9 mouse cellular contexts compared by ENCODE assay signal in the genomic region with DNA sequence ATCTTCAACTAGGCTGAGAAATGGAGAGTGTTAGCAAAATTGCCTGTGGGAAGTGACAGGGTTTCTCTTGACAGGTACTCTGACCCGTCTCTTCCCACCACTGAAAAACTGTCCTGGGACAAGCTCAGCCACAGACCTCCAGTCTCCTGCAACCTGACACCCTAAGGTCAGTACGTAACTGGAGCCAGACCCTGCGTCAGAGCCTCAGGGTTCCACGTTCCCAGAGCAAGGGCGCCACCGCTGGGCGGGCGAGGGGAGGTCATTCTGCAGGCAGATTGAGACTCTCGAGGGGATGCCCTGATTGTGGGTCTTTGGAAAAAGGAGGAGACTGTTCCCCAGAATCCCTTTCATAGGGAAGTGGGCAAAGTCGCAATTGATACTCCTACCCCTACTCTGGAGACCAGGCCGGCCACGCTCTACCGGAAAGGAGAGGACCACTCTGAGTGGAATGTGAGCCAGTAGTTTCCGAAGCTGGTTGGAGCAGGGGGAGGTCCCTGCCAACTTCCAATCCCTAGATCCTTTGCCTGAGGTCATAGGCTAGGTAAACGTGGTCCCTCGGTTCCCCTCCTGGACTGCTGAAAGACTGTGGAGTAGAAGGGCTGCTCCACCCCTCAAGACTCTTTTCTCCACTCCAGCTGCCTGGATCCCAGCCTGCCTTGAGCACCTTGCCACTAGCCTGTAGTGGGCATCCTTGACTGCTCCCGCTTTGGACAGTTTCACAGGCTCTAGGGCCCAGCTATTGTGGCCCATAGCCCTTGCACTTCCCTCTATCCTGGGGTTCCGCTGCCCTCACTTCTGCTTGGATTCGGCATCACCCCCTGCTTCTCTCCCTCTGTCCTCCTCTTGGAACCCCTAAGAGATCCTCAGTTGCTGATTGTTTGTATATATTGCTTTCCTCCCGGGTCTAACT.
A peak's percentile ranks its signal among the peaks of the same experiment; 100 is the strongest.
DNase-seq lines count a peak whose midpoint lies in the region; ATAC-seq lines count a peak whose summit lies in the region.
"Had no signal": no experiment of that assay in that cellular context is flagged by ENCODE, and none has a peak within 500 bp of the region (broad histone marks: within the 10 kb centered on the region; RNA-seq: fewer than 3 reads in every experiment).

No protein-coding gene starts in this region.

- no peaks in the 10 kb centered on the region for H3K36me3 ChIP-seq in embryonic facial prominence, embryonic 12.5 days
- no peaks in the 10 kb centered on the region for H3K36me3 ChIP-seq in heart, embryonic 16.5 days (ENCODE audit: control insufficient read depth, insufficient read depth)
- no peaks in the 10 kb centered on the region for H3K36me3 ChIP-seq in limb, embryonic 11.5 days (ENCODE audit: control insufficient read depth, insufficient read depth, low read length)
- H3K36me3 ChIP-seq in neural tube, embryonic 12.5 days, result no peaks in the 10 kb centered on the region
- H3K36me3 ChIP-seq: liver, embryonic 15.5 days had no signal

- H3K27ac ChIP-seq in embryonic facial prominence, embryonic 12.5 days, result no peak overlapping the region
- H3K27ac ChIP-seq in heart, embryonic 16.5 days (ENCODE audit: low read length), result no peak overlapping the region
- H3K27ac ChIP-seq in limb, embryonic 11.5 days (replicated peaks; ENCODE audit: low read depth, low read length), result no peak overlapping the region
- H3K27ac ChIP-seq in neural tube, embryonic 12.5 days, result no peak overlapping the region
- H3K27ac ChIP-seq: liver, embryonic 15.5 days had no signal

- no peaks in the 10 kb centered on the region for H3K27me3 ChIP-seq in embryonic facial prominence, embryonic 12.5 days
- peaks cover 3% of the 10 kb centered on the region; the same call in 1 of the 2 replicates for H3K27me3 ChIP-seq in heart, embryonic 16.5 days (ENCODE audit: control insufficient read depth, insufficient read depth, low read length)
- no peaks in the 10 kb centered on the region for H3K27me3 ChIP-seq in limb, embryonic 11.5 days (ENCODE audit: control insufficient read depth, insufficient read depth, low read length)
- peaks cover 6% of the 10 kb centered on the region for H3K27me3 ChIP-seq in neural tube, embryonic 12.5 days (replicated peaks)

- ATAC-seq in frontal cortex, adult (ENCODE audit: low TSS enrichment), result peak; percentile 70
- ATAC-seq in embryonic facial prominence, embryonic 12.5 days (ENCODE audit: insufficient number of reproducible peaks, insufficient read depth, low FRiP score, low TSS enrichment), result peak; percentile 88; the same call in 1 of the 2 replicates
- peak; percentile 83 for ATAC-seq in heart, embryonic 16.5 days (replicated peaks; ENCODE audit: extremely low read depth, insufficient read depth, low FRiP score)
- peak; percentile 94 for ATAC-seq in limb, embryonic 11.5 days (ENCODE audit: insufficient number of reproducible peaks, low FRiP score, low TSS enrichment, low read depth)
- ATAC-seq in neural tube, embryonic 12.5 days (ENCODE audit: low FRiP score, low read depth), result peak; percentile 61; the same call in 1 of the 2 replicates
- ATAC-seq in erythroid progenitor cell, adult 5-6 weeks (replicated peaks; ENCODE audit: low FRiP score, poor library complexity, severe bottlenecking), result no peak

- peaks cover 8% of the 10 kb centered on the region; the same call in 1 of the 2 replicates for H3K4me1 ChIP-seq in embryonic facial prominence, embryonic 12.5 days
- H3K4me1 ChIP-seq in heart, embryonic 16.5 days (ENCODE audit: control insufficient read depth, insufficient read depth, low read length), result no peaks in the 10 kb centered on the region
- H3K4me1 ChIP-seq in limb, embryonic 11.5 days (ENCODE audit: control insufficient read depth, insufficient read depth, low read length), result no peaks in the 10 kb centered on the region
- no peaks in the 10 kb centered on the region for H3K4me1 ChIP-seq in neural tube, embryonic 12.5 days
- H3K4me1 ChIP-seq: liver, embryonic 15.5 days had no signal

- no peak overlapping the region for H3K9ac ChIP-seq in embryonic facial prominence, embryonic 12.5 days
- H3K9ac ChIP-seq in heart, embryonic 16.5 days (ENCODE audit: low read length), result peak overlapping the region; percentile 3; the same call in 1 of the 2 replicates
- H3K9ac ChIP-seq in limb, embryonic 11.5 days (ENCODE audit: low read length), result peak overlapping the region; percentile 32; the same call in 1 of the 2 replicates
- no peak overlapping the region for H3K9ac ChIP-seq in neural tube, embryonic 12.5 days
- H3K9ac ChIP-seq: liver, embryonic 15.5 days had no signal

- DNase-seq in frontal cortex, postnatal 36 days (ENCODE audit: low spot score in 2 of 2), result no peak
- DNase-seq in ES-CJ7 (ENCODE audit: low read depth, low spot score), result peak; percentile 79
- peak; percentile 90 for DNase-seq in limb, embryonic 11.5 days (ENCODE audit: low spot score)

- peak overlapping the region; percentile 24 for H3K4me2 ChIP-seq in embryonic facial prominence, embryonic 12.5 days (replicated peaks)
- peak overlapping the region; percentile 32; the same call in 1 of the 2 replicates for H3K4me2 ChIP-seq in heart, embryonic 16.5 days (ENCODE audit: low read depth, low read length)
- peak overlapping the region; percentile 35; the same call in 1 of the 2 replicates for H3K4me2 ChIP-seq in limb, embryonic 11.5 days (ENCODE audit: low read depth, severe bottlenecking)
- H3K4me2 ChIP-seq in neural tube, embryonic 12.5 days (replicated peaks), result peak overlapping the region; percentile 20
- H3K4me2 ChIP-seq: liver, embryonic 15.5 days had no signal

- WGBS in embryonic facial prominence, embryonic 12.5 days, result 13% methylated on average over 20 of the region's 20 CpGs
- WGBS in heart, embryonic 16.5 days, result 12% methylated on average over 20 of the region's 20 CpGs
- WGBS in limb, embryonic 11.5 days, result 14% methylated on average over 20 of the region's 20 CpGs
- WGBS in neural tube, embryonic 12.5 days, result 19% methylated on average over 20 of the region's 20 CpGs

- no peak overlapping the region for H3K4me3 ChIP-seq in embryonic facial prominence, embryonic 12.5 days
- H3K4me3 ChIP-seq in heart, embryonic 16.5 days (ENCODE audit: low read length), result no peak overlapping the region
- no peak overlapping the region for H3K4me3 ChIP-seq in limb, embryonic 11.5 days (ENCODE audit: low read depth, low read length)
- H3K4me3 ChIP-seq in neural tube, embryonic 12.5 days, result no peak overlapping the region
- H3K4me3 ChIP-seq: liver, embryonic 15.5 days had no signal

- H3K9me3 ChIP-seq in embryonic facial prominence, embryonic 12.5 days, result no peaks in the 10 kb centered on the region
- no peaks in the 10 kb centered on the region for H3K9me3 ChIP-seq in heart, embryonic 16.5 days (replicated peaks; ENCODE audit: control insufficient read depth, low read length)
- no peaks in the 10 kb centered on the region for H3K9me3 ChIP-seq in limb, embryonic 11.5 days (ENCODE audit: control insufficient read depth, low read length)
- no peaks in the 10 kb centered on the region for H3K9me3 ChIP-seq in neural tube, embryonic 12.5 days
- H3K9me3 ChIP-seq: liver, embryonic 15.5 days had no signal

Comparison
In these comparisons a context has a peak if more than half of its experiments do, and no peak if none do; other contexts are left out.
1. DNase-seq: peak in ES-CJ7 (single experiment) and limb, embryonic 11.5 days (single experiment); none in frontal cortex, postnatal 36 days (0 of 2).
2. H3K9ac ChIP-seq: peak in heart, embryonic 16.5 days (single experiment) and limb, embryonic 11.5 days (single experiment); none in embryonic facial prominence, embryonic 12.5 days (single experiment) and neural tube, embryonic 12.5 days (single experiment).
3. Peak in every context shown above with its lines, with median percentiles within 50 percentile points of each other: H3K4me2 ChIP-seq.